In genomic region chr2:156941523-156941922, GRCm38 (mm10) we compare ENCODE assay signal across 2 mouse cellular contexts. TPM values are rescaled to one million over a fixed set of nuclear protein-coding genes. Genes with fewer than 3 reads are reported as not detected.
"Had no signal": no experiment of that assay in that cellular context is flagged by ENCODE, and none has a peak within 500 bp of the region (broad histone marks: within the 10 kb centered on the region; RNA-seq: fewer than 3 reads in every experiment).

No protein-coding gene starts in this region.

RNA-seq across cellular contexts. Expression of gene Sla2, which starts 54.5 kb away (rescaled TPM):
- polyA plus RNA-seq: midbrain, embryonic 16.5 days; neural tube, embryonic 13.5 days had no signal
